Mouse (Mus musculus) forebrain, embryonic 15.5 days (tissue): ENCODE data around the gene Zmynd8. TPM values are rescaled to one million over a fixed set of nuclear protein-coding genes. Genes with fewer than 3 reads are reported as not detected.
A peak's percentile ranks its signal among the peaks of the same experiment; 100 is the strongest.

Experiments used
- ATAC-seq: fragments of 200-750 bp; cut with Nextera tagmentation; replicated peaks from 2 replicates; pipeline ENCODE4 v1.8.0; 2017; ENCODE audit warnings: mild to moderate bottlenecking, moderate TSS enrichment, moderate library complexity
- H3K27ac ChIP-seq: fragments of 300-500 bp; sonication (generic); replicated peaks from 2 replicates; pipeline ENCODE4 v1.5.1; 2015; ENCODE audit warnings: mild to moderate bottlenecking, inconsistent platforms
- H3K27me3 ChIP-seq: fragments of 300-500 bp; sonication (generic); 2 replicates; pipeline ENCODE4 v1.6.1; 2015; ENCODE audit warnings: inconsistent platforms
- H3K36me3 ChIP-seq: fragments of 300-500 bp; sonication (generic); 2 replicates; pipeline ENCODE4 v1.6.1; 2015; ENCODE audit warnings: mild to moderate bottlenecking, inconsistent platforms
- H3K4me1 ChIP-seq: fragments of 300-500 bp; sonication (generic); 2 replicates; pipeline ENCODE4 v1.6.1; 2015; ENCODE audit warnings: inconsistent platforms
- H3K4me2 ChIP-seq: fragments of 300-500 bp; sonication (generic); replicated peaks from 2 replicates; pipeline ENCODE4 v1.6.1; 2015; ENCODE audit warnings: mild to moderate bottlenecking, inconsistent platforms
- H3K4me3 ChIP-seq: fragments of 300-500 bp; sonication (generic); 2 replicates; pipeline ENCODE4 v1.5.1; 2015; ENCODE audit warnings: mild to moderate bottlenecking, inconsistent platforms
- H3K9ac ChIP-seq: fragments of 300-500 bp; sonication (generic); replicated peaks from 2 replicates; pipeline ENCODE4 v1.6.1; 2015; ENCODE audit warnings: mild to moderate bottlenecking, inconsistent platforms
- H3K9me3 ChIP-seq: fragments of 300-500 bp; sonication (generic); 2 replicates; pipeline ENCODE4 v1.6.1; 2016; ENCODE audit warnings: inconsistent platforms
- WGBS: fragments of 180-500 bp; shearing (Covaris S2); methylation state at CpG from one replicate; pipeline ENCODE4 v1.1.7; 2015; ENCODE audit warnings: mixed read lengths; 5-methylcytosine and 5-hydroxymethylcytosine counted together
- polyA plus RNA-seq: library from polyadenylated mRNA; unstranded; fragments of >200 nt; fragmentation: Nextera tagmentation; extraction: Ambion mirVana; gene quantifications from 2 replicates; pipeline ENCODE4 v1.2.1, GENCODE M21; 2015

The Zmynd8 gene
- polyA plus RNA-seq, 1 experiment from 2014 or later: 81.0 TPM

- no peaks in the 10 kb centered on the region for H3K27me3 ChIP-seq
- peaks cover 52% of the 10 kb centered on the region for H3K36me3 ChIP-seq
- H3K27ac ChIP-seq: no peak overlapping the region; the same call in 1 of the 2 replicates
- ATAC-seq: no peak
- no peak overlapping the region for H3K4me2 ChIP-seq
- no peaks in the 10 kb centered on the region for H3K9me3 ChIP-seq
- H3K9ac ChIP-seq: no peak overlapping the region
- H3K4me3 ChIP-seq: no peak overlapping the region
- WGBS: 86% methylated on average over 15 of the region's 15 CpGs
- 0 out of 2 replicates have a peak, but pooled peaks cover 4% of the 10 kb centered on the region for H3K4me1 ChIP-seq
Measured at GRCm38 (mm10) chr2:165820504-165821095, 78.2 kb downstream of the Zmynd8 start.

- H3K4me3 ChIP-seq: no peak overlapping the region
- no peak overlapping the region for H3K27ac ChIP-seq
- no peak overlapping the region for H3K9ac ChIP-seq
- peaks cover 54% of the 10 kb centered on the region for H3K36me3 ChIP-seq
- no peaks in the 10 kb centered on the region for H3K9me3 ChIP-seq
- 0 out of 2 replicates have a peak, but pooled peaks cover 5% of the 10 kb centered on the region for H3K4me1 ChIP-seq
- H3K27me3 ChIP-seq: no peaks in the 10 kb centered on the region
- 83% methylated on average over 3 of the region's 3 CpGs for WGBS
- no peak overlapping the region for H3K4me2 ChIP-seq
- no peak for ATAC-seq
Measured at GRCm38 (mm10) chr2:165820073-165820472, 78.7 kb downstream of the Zmynd8 start.

- Histone ChIP-seq H3K9me3 (no peaks in the 10 kb centered on the region), H3K27ac (no peak overlapping the region), H3K9ac (no peak overlapping the region), H3K27me3 (no peaks in the 10 kb centered on the region), H3K4me3 (no peak overlapping the region), H3K36me3 (peaks cover 58% of the 10 kb centered on the region), H3K4me1 (0 out of 2 replicates have a peak, but pooled peaks cover 5% of the 10 kb centered on the region), H3K4me2 (no peak overlapping the region)
- WGBS: 75% methylated on average over 10 of the region's 10 CpGs
- peak; percentile 65 for ATAC-seq
Measured at GRCm38 (mm10) chr2:165818985-165819948, 79.5 kb downstream of the Zmynd8 start.

GRCm38 (mm10) chr2:165818570-165818969, 80.2 kb downstream of the Zmynd8 start:
- Histone ChIP-seq H3K4me2 (no peak overlapping the region), H3K9me3 (no peaks in the 10 kb centered on the region), H3K36me3 (peaks cover 60% of the 10 kb centered on the region), H3K9ac (no peak overlapping the region), H3K27ac (no peak overlapping the region), H3K27me3 (no peaks in the 10 kb centered on the region), H3K4me3 (no peak overlapping the region), H3K4me1 (0 out of 2 replicates have a peak, but pooled peaks cover 5% of the 10 kb centered on the region)
- no peak for ATAC-seq
- WGBS: 90% methylated on average over 6 of the region's 6 CpGs

- Histone ChIP-seq H3K36me3 (peaks cover 59% of the 10 kb centered on the region), H3K4me2 (no peak overlapping the region), H3K9me3 (no peaks in the 10 kb centered on the region), H3K9ac (no peak overlapping the region), H3K27me3 (no peaks in the 10 kb centered on the region), H3K4me3 (no peak overlapping the region), H3K27ac (no peak overlapping the region), H3K4me1 (0 out of 2 replicates have a peak, but pooled peaks cover 5% of the 10 kb centered on the region)
- ATAC-seq: no peak
- WGBS: 85% methylated on average over 10 of the region's 10 CpGs
Measured at GRCm38 (mm10) chr2:165817437-165817836, 81.4 kb downstream of the Zmynd8 start.

- no peak overlapping the region for H3K4me3 ChIP-seq
- 0 out of 2 replicates have a peak, but pooled peaks cover 5% of the 10 kb centered on the region for H3K4me1 ChIP-seq
- peak overlapping the region; percentile 37; the same call in 1 of the 2 replicates for H3K27ac ChIP-seq
- H3K4me2 ChIP-seq: no peak overlapping the region
- H3K9me3 ChIP-seq: no peaks in the 10 kb centered on the region
- H3K36me3 ChIP-seq: peaks cover 66% of the 10 kb centered on the region
- ATAC-seq: no peak
- 79% methylated on average over 25 of the region's 28 CpGs for WGBS
- H3K9ac ChIP-seq: no peak overlapping the region
- H3K27me3 ChIP-seq: no peaks in the 10 kb centered on the region
Measured at GRCm38 (mm10) chr2:165815103-165815880, 83.5 kb downstream of the Zmynd8 start.

GRCm38 (mm10) chr2:165812889-165813288, 85.9 kb downstream of the Zmynd8 start:
- peaks cover 64% of the 10 kb centered on the region for H3K36me3 ChIP-seq

GRCm38 (mm10) chr2:165811536-165811935, 87.3 kb downstream of the Zmynd8 start:
- no peak overlapping the region for H3K27ac ChIP-seq
- no peak overlapping the region for H3K9ac ChIP-seq
- no peak overlapping the region for H3K4me2 ChIP-seq
- H3K9me3 ChIP-seq: no peaks in the 10 kb centered on the region
- WGBS: 57% methylated on average over 5 of the region's 5 CpGs
- H3K27me3 ChIP-seq: no peaks in the 10 kb centered on the region
- H3K36me3 ChIP-seq: peaks cover 73% of the 10 kb centered on the region
- 0 out of 2 replicates have a peak, but pooled peaks cover 5% of the 10 kb centered on the region for H3K4me1 ChIP-seq
- H3K4me3 ChIP-seq: no peak overlapping the region
- no peak for ATAC-seq

More at GRCm38 (mm10) chr2:165812889-165813288, 85.9 kb downstream of the Zmynd8 start:
- Histone ChIP-seq H3K27me3 (no peaks in the 10 kb centered on the region), H3K9ac (no peak overlapping the region), H3K9me3 (no peaks in the 10 kb centered on the region), H3K4me3 (no peak overlapping the region), H3K27ac (no peak overlapping the region), H3K4me2 (no peak overlapping the region), H3K4me1 (0 out of 2 replicates have a peak, but pooled peaks cover 5% of the 10 kb centered on the region)
- no peak for ATAC-seq
- WGBS: 88% methylated on average over 8 of the region's 8 CpGs

- H3K27me3 ChIP-seq: no peaks in the 10 kb centered on the region
- no peaks in the 10 kb centered on the region for H3K4me1 ChIP-seq
- no peak for ATAC-seq
- H3K4me3 ChIP-seq: no peak overlapping the region
- H3K4me2 ChIP-seq: no peak overlapping the region
- no peak overlapping the region for H3K9ac ChIP-seq
- no peaks in the 10 kb centered on the region for H3K9me3 ChIP-seq
- WGBS: 79% methylated on average over 5 of the region's 5 CpGs
- H3K27ac ChIP-seq: no peak overlapping the region
- H3K36me3 ChIP-seq: peaks cover 72% of the 10 kb centered on the region
Measured at GRCm38 (mm10) chr2:165809901-165810477, 88.8 kb downstream of the Zmynd8 start.

- Histone ChIP-seq H3K27me3 (no peaks in the 10 kb centered on the region), H3K4me1 (no peaks in the 10 kb centered on the region), H3K4me3 (no peak overlapping the region), H3K9ac (no peak overlapping the region), H3K36me3 (peaks cover 71% of the 10 kb centered on the region), H3K27ac (no peak overlapping the region), H3K9me3 (no peaks in the 10 kb centered on the region), H3K4me2 (no peak overlapping the region)
- ATAC-seq: no peak
- whole genome bisulfite sequencing: 98% methylated on average over 5 of the region's 5 CpGs
Measured at GRCm38 (mm10) chr2:165809091-165809490, 89.7 kb downstream of the Zmynd8 start.

GRCm38 (mm10) chr2:165808179-165808975, 90.4 kb downstream of the Zmynd8 start:
- no peak overlapping the region for H3K9ac ChIP-seq
- H3K27me3 ChIP-seq: no peaks in the 10 kb centered on the region
- no peaks in the 10 kb centered on the region for H3K4me1 ChIP-seq
- H3K27ac ChIP-seq: no peak overlapping the region
- ATAC-seq: no peak
- no peak overlapping the region for H3K4me3 ChIP-seq
- H3K9me3 ChIP-seq: no peaks in the 10 kb centered on the region
- 94% methylated on average over 12 of the region's 12 CpGs for WGBS
- no peak overlapping the region for H3K4me2 ChIP-seq
- H3K36me3 ChIP-seq: peaks cover 64% of the 10 kb centered on the region
